Mouse (Mus musculus): ENCODE data around the gene Cdk15. TPM values are rescaled to one million over a fixed set of nuclear protein-coding genes. Genes with fewer than 3 reads are reported as not detected.
A peak's percentile ranks its signal among the peaks of the same experiment; 100 is the strongest.

The Cdk15 gene
- polyA plus RNA-seq, 1 experiment from 2014 or later = not detected

DNA sequence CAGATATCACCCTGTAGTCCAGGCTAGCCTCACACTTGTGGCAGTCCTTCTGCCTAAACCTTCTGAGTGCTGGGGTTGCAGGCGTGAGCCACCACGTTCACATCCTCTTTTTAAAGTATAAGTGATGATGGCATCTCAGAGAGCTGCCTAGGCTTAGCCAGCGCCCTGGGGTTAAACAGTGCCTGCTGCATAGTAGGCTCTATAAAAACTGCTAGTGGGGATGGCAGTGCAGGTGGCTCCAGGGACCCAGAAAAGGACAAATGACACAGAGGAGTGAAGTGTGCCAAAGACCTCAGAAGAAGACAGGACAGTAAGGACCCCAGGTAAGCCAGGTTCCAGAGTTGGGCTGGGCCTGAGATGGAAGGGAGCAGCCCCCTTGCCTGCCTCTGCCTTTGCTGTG lies 104.1 kb downstream of the Cdk15 start:
- WGBS (ENCODE audit: insufficient replicate concordance) = 36% methylated on average over 3 of the region's 3 CpGs
- H3K27ac ChIP-seq (ENCODE audit: low read length) = no peak overlapping the region

GRCm38 (mm10) chr1:59361460-59361859 lies 104.8 kb downstream of the Cdk15 start:
- no peak overlapping the region for H3K4me2 ChIP-seq (ENCODE audit: low read depth, low read length)
- 35% methylated on average over 4 of the region's 4 CpGs for WGBS (ENCODE audit: insufficient replicate concordance)
- H3K27ac ChIP-seq (ENCODE audit: low read length) = no peak overlapping the region
- H3K36me3 ChIP-seq (ENCODE audit: control insufficient read depth, insufficient read depth) = no peaks in the 10 kb centered on the region
- H3K27me3 ChIP-seq (ENCODE audit: control insufficient read depth, insufficient read depth, low read depth, low read length) = no peaks in the 10 kb centered on the region
- no peaks in the 10 kb centered on the region for H3K9me3 ChIP-seq (replicated peaks; ENCODE audit: control insufficient read depth, low read length)
- no peak for ATAC-seq (ENCODE audit: low read depth)
- no peak overlapping the region for H3K4me3 ChIP-seq (ENCODE audit: low read depth, low read length)
- H3K4me1 ChIP-seq (ENCODE audit: control insufficient read depth, low read depth, low read length) = peaks cover 3% of the 10 kb centered on the region
- H3K9ac ChIP-seq (ENCODE audit: low read depth, low read length) = no peak overlapping the region

More for the DNA sequence above, 104.1 kb downstream of the Cdk15 start:
- H3K36me3 ChIP-seq (ENCODE audit: control insufficient read depth, insufficient read depth) = no peaks in the 10 kb centered on the region
- peaks cover 3% of the 10 kb centered on the region for H3K4me1 ChIP-seq (ENCODE audit: control insufficient read depth, low read depth, low read length)
- H3K4me2 ChIP-seq (ENCODE audit: low read depth, low read length) = no peak overlapping the region
- ATAC-seq (ENCODE audit: low read depth) = no peak
- no peak overlapping the region for H3K9ac ChIP-seq (ENCODE audit: low read depth, low read length)
- H3K27me3 ChIP-seq (ENCODE audit: control insufficient read depth, insufficient read depth, low read depth, low read length) = no peaks in the 10 kb centered on the region
- no peaks in the 10 kb centered on the region for H3K9me3 ChIP-seq (replicated peaks; ENCODE audit: control insufficient read depth, low read length)
- no peak overlapping the region for H3K4me3 ChIP-seq (ENCODE audit: low read depth, low read length)

GRCm38 (mm10) chr1:59361966-59362365 lies 105.3 kb downstream of the Cdk15 start:
- no peaks in the 10 kb centered on the region for H3K9me3 ChIP-seq (replicated peaks; ENCODE audit: control insufficient read depth, low read length)
- H3K4me2 ChIP-seq (ENCODE audit: low read depth, low read length) = no peak overlapping the region
- H3K4me3 ChIP-seq (ENCODE audit: low read depth, low read length) = no peak overlapping the region
- H3K9ac ChIP-seq (ENCODE audit: low read depth, low read length) = no peak overlapping the region
- no peaks in the 10 kb centered on the region for H3K36me3 ChIP-seq (ENCODE audit: control insufficient read depth, insufficient read depth)
- H3K4me1 ChIP-seq (ENCODE audit: control insufficient read depth, low read depth, low read length) = peaks cover 3% of the 10 kb centered on the region
- WGBS (ENCODE audit: insufficient replicate concordance) = 73% methylated on average over 4 of the region's 4 CpGs
- no peak overlapping the region for H3K27ac ChIP-seq (ENCODE audit: low read length)
- no peaks in the 10 kb centered on the region for H3K27me3 ChIP-seq (ENCODE audit: control insufficient read depth, insufficient read depth, low read depth, low read length)
- no peak for ATAC-seq (ENCODE audit: low read depth)

DNA sequence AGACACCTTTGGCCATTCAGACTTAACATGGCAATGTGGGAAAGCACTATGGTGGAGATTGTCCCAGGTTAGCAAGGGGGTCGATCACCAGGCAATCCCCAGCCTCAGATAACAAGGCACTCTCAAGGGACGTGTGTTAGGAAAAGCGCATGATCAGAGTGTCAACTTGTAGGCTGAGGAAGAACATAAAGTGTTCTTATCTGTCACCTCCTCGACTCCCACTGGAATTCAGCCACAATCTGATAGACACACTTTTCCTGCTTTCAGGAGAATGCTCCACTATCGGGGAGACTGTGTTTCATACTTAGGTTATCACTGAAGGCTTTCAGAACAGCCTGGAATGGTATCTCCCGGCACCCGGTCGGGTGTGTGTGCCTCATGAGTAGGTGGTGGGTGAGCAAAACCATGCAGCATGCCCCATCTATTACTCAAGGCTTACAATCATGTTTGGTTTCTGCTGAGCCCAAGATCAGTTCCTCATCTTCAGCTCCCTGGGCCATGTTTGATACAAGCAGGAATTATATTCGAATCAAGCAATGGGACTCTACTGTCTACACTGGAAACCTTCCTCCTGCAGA lies 107.8 kb downstream of the Cdk15 start:
- Histone ChIP-seq H3K36me3 (ENCODE audit: control insufficient read depth, insufficient read depth) (no peaks in the 10 kb centered on the region), H3K9ac (ENCODE audit: low read depth, low read length) (no peak overlapping the region), H3K4me1 (ENCODE audit: control insufficient read depth, low read depth, low read length) (peaks cover 15% of the 10 kb centered on the region), H3K4me3 (ENCODE audit: low read depth, low read length) (no peak overlapping the region), H3K9me3 (replicated peaks; ENCODE audit: control insufficient read depth, low read length) (no peaks in the 10 kb centered on the region), H3K27ac (ENCODE audit: low read length) (no peak overlapping the region), H3K4me2 (ENCODE audit: low read depth, low read length) (no peak overlapping the region), H3K27me3 (ENCODE audit: control insufficient read depth, insufficient read depth, low read depth, low read length) (no peaks in the 10 kb centered on the region)
- no peak for ATAC-seq (ENCODE audit: low read depth)
- 28% methylated on average over 9 of the region's 9 CpGs for WGBS (ENCODE audit: insufficient replicate concordance)

DNA sequence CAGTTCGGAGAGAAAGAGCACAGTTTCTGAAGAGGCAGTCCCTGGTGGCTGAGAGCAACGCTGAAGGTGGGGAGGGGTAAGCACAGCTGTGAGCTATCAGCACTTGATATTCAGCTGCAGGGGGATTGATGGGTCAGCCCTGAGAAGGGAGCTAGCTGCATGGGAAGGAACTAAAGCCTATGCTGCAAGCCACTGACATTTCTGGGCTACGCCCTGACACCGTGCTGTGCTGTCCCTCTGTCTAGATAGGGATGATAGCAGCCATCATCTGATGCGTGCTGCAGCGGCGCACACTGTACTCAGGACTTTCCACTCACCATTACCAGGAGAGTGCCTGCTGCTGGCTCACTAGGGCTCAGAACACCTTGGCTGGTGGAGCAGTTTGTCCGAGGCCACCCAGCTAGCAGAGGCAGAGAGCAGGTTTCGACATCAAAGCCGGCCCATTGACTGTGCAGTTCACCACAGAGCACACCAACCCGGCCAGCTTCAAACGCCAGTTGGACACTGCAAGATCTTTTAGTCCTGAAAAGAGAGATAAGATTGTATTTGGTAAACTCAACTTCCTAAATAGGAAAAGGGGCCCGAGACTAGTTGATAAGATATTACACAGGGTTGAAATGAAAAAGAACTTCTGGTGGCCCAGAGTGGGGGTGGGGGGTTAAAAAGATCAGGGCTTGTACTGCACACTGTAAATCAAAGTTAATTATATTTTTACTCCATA lies 111.4 kb downstream of the Cdk15 start:
- peak; percentile 84 for ATAC-seq (ENCODE audit: low read depth)
- Histone ChIP-seq H3K27me3 (ENCODE audit: control insufficient read depth, insufficient read depth, low read depth, low read length) (no peaks in the 10 kb centered on the region), H3K9me3 (replicated peaks; ENCODE audit: control insufficient read depth, low read length) (no peaks in the 10 kb centered on the region), H3K36me3 (ENCODE audit: control insufficient read depth, insufficient read depth) (no peaks in the 10 kb centered on the region), H3K4me3 (ENCODE audit: low read depth, low read length) (no peak overlapping the region), H3K9ac (ENCODE audit: low read depth, low read length) (no peak overlapping the region), H3K27ac (ENCODE audit: low read length) (no peak overlapping the region), H3K4me1 (ENCODE audit: control insufficient read depth, low read depth, low read length) (peaks cover 12% of the 10 kb centered on the region), H3K4me2 (ENCODE audit: low read depth, low read length) (peak overlapping the region; percentile 15)
- WGBS (ENCODE audit: insufficient replicate concordance) = 4% methylated on average over 13 of the region's 13 CpGs

- no peaks in the 10 kb centered on the region for H3K36me3 ChIP-seq (ENCODE audit: control insufficient read depth, insufficient read depth)
- no peak overlapping the region for H3K9ac ChIP-seq (ENCODE audit: low read depth, low read length)
- H3K4me1 ChIP-seq (ENCODE audit: control insufficient read depth, low read depth, low read length) = peaks cover 12% of the 10 kb centered on the region
- no peak for ATAC-seq (ENCODE audit: low read depth)
- no peak overlapping the region for H3K4me2 ChIP-seq (ENCODE audit: low read depth, low read length)
- no peak overlapping the region for H3K4me3 ChIP-seq (ENCODE audit: low read depth, low read length)
- no peak overlapping the region for H3K27ac ChIP-seq (ENCODE audit: low read length)
- 46% methylated on average over 10 of the region's 10 CpGs for WGBS (ENCODE audit: insufficient replicate concordance)
- H3K9me3 ChIP-seq (replicated peaks; ENCODE audit: control insufficient read depth, low read length) = no peaks in the 10 kb centered on the region
- no peaks in the 10 kb centered on the region for H3K27me3 ChIP-seq (ENCODE audit: control insufficient read depth, insufficient read depth, low read depth, low read length)
These were observed 112.1 kb downstream of the Cdk15 start for GRCm38 (mm10) chr1:59368649-59369319.

DNA sequence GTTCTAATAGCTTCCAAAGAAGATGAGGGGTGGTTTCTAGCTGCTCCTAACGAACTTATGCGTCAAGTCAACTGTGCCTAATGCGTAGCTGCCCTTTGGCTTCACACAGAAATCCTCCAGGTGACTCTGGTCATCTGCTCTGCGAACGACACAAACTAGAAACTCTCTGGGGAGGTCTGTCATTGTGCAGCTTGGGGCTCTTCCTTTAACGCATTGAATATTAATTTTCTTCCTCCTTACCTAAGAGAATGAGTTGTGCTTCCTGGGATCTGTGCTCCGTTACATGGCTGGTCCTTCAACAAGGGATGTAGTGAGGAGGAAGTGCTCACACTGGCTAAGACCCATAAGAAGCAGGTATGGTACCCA lies 112.6 kb downstream of the Cdk15 start:
- H3K4me1 ChIP-seq (ENCODE audit: control insufficient read depth, low read depth, low read length) = peaks cover 12% of the 10 kb centered on the region
- no peak overlapping the region for H3K27ac ChIP-seq (ENCODE audit: low read length)
- WGBS (ENCODE audit: insufficient replicate concordance) = 66% methylated on average over 7 of the region's 7 CpGs
- no peaks in the 10 kb centered on the region for H3K36me3 ChIP-seq (ENCODE audit: control insufficient read depth, insufficient read depth)
- H3K27me3 ChIP-seq (ENCODE audit: control insufficient read depth, insufficient read depth, low read depth, low read length) = no peaks in the 10 kb centered on the region
- no peak overlapping the region for H3K4me2 ChIP-seq (ENCODE audit: low read depth, low read length)
- no peak for ATAC-seq (ENCODE audit: low read depth)
- H3K4me3 ChIP-seq (ENCODE audit: low read depth, low read length) = no peak overlapping the region
- no peak overlapping the region for H3K9ac ChIP-seq (ENCODE audit: low read depth, low read length)
- H3K9me3 ChIP-seq (replicated peaks; ENCODE audit: control insufficient read depth, low read length) = no peaks in the 10 kb centered on the region

GRCm38 (mm10) chr1:59370355-59370950 lies 113.7 kb downstream of the Cdk15 start:
- peaks cover 12% of the 10 kb centered on the region for H3K4me1 ChIP-seq (ENCODE audit: control insufficient read depth, low read depth, low read length)

GRCm38 (mm10) chr1:59376021-59376548 lies 119.4 kb downstream of the Cdk15 start:
- Histone ChIP-seq H3K27me3 (ENCODE audit: control insufficient read depth, insufficient read depth, low read depth, low read length) (no peaks in the 10 kb centered on the region), H3K4me3 (ENCODE audit: low read depth, low read length) (no peak overlapping the region), H3K9ac (ENCODE audit: low read depth, low read length) (no peak overlapping the region), H3K4me2 (ENCODE audit: low read depth, low read length) (no peak overlapping the region), H3K27ac (ENCODE audit: low read length) (no peak overlapping the region), H3K36me3 (ENCODE audit: control insufficient read depth, insufficient read depth) (no peaks in the 10 kb centered on the region), H3K4me1 (ENCODE audit: control insufficient read depth, low read depth, low read length) (no peaks in the 10 kb centered on the region), H3K9me3 (replicated peaks; ENCODE audit: control insufficient read depth, low read length) (no peaks in the 10 kb centered on the region)
- 26% methylated on average over 13 of the region's 13 CpGs for WGBS (ENCODE audit: insufficient replicate concordance)
- no peak for ATAC-seq (ENCODE audit: low read depth)

More at GRCm38 (mm10) chr1:59370355-59370950, 113.7 kb downstream of the Cdk15 start:
- H3K27me3 ChIP-seq (ENCODE audit: control insufficient read depth, insufficient read depth, low read depth, low read length) = no peaks in the 10 kb centered on the region
- no peak overlapping the region for H3K9ac ChIP-seq (ENCODE audit: low read depth, low read length)
- no peak for ATAC-seq (ENCODE audit: low read depth)
- no peak overlapping the region for H3K4me2 ChIP-seq (ENCODE audit: low read depth, low read length)
- H3K36me3 ChIP-seq (ENCODE audit: control insufficient read depth, insufficient read depth) = no peaks in the 10 kb centered on the region
- H3K27ac ChIP-seq (ENCODE audit: low read length) = no peak overlapping the region
- no peak overlapping the region for H3K4me3 ChIP-seq (ENCODE audit: low read depth, low read length)
- no peaks in the 10 kb centered on the region for H3K9me3 ChIP-seq (replicated peaks; ENCODE audit: control insufficient read depth, low read length)
